Mouse (Mus musculus) kidney, adult 2 months (tissue): Measurements from ENCODE around the gene Gm21985.

ENCODE experiments used
- CTCF ChIP-seq: fragments of 200-500 bp; conservative IDR thresholded peaks from 2 replicates; pipeline ENCODE4 v1.5.1; 2011; ENCODE audit warnings: low read depth, mild to moderate bottlenecking, control low read depth, low read length, moderate library complexity, mixed read lengths; ENCODE audit not compliant: insufficient read depth, insufficient read length
- POLR2A ChIP-seq: fragments of 200-500 bp; IDR thresholded peaks from one replicate; pipeline ENCODE4 v1.6.1; 2011; ENCODE audit warnings: low read depth, low read length, control low read depth

DNA sequence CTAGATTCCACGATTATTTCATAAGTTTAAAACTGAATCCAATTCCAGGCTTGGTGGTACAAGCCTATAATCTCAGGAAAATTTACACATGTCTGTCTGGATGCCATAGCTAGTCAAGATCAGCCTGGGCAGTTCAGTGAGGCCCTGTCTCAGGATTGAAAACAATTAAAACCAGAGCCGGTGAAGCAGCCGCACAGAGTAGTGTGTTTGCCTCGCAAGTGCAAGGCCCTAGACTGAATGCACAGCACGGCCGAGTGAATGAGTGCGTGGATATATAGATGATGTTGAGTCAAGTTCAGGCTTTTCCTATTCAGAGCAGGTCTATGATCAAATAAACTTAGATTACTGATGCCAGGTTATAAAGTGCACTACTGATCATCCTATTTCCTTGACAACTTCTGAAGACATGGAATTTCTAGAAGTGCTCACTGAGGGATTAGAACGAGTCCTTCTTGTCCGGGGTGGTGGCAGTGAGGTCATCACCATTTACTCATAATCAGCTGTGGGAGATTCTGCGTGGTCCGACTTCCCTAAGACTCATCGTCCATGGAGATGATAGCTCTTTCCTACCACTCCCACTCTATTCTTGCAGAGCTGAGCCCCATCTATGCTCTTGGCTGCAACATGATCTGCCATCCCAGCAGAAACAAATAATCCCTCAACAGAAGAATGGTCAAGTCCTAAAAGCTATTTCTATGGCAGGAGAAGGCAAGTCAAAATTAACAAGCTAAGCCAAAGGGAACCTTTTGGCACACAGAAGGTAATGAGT lies 94.1 kb downstream of the Gm21985 start:
- no peak for TF ChIP-seq CTCF
- TF ChIP-seq POLR2A: no peak
